Mouse (Mus musculus) thymus, postnatal 36 days (tissue): ENCODE results near the gene Zfp668.

ENCODE experiments used
- DNase-seq, 2 experiments: peaks; one replicate each; pipeline ENCODE4 v3.0.0; 2022; ENCODE audit warnings: mixed read lengths in 2 of 2

The Zfp668 gene

GRCm38 (mm10) chr7:127894480-127894879 is 17.9 kb upstream of the Zfp668 start:
- no peak for DNase-seq

- no peak for DNase-seq
Measured at GRCm38 (mm10) chr7:127890798-127891197, 14.2 kb upstream of the Zfp668 start, which contains the start of gene Prss53. Gene Prss53 (minus strand): TSS chr7:127890970.

GRCm38 (mm10) chr7:127888821-127889220 is 12.2 kb upstream of the Zfp668 start:
- DNase-seq = no peak

DNA sequence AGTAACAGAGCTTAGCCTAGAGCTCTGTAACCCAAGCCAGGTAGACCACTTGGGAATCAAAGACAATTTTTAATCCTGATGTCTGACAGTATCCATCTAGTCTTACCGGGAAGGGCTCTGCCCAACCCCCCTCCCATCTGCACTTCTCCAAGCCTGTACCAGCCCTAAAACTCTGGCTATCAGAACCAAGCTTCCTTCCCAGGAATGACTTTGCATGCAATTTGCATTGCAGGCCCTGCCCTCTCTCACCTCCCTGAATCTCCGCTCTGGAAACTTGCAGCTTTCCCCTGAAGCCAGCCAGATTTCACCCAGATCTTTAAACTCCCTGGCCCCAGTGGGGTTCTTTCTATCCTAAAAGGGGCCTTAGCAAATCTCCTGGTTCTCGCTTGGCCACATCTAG is 11.2 kb upstream of the Zfp668 start:
- DNase-seq = no peak

DNA sequence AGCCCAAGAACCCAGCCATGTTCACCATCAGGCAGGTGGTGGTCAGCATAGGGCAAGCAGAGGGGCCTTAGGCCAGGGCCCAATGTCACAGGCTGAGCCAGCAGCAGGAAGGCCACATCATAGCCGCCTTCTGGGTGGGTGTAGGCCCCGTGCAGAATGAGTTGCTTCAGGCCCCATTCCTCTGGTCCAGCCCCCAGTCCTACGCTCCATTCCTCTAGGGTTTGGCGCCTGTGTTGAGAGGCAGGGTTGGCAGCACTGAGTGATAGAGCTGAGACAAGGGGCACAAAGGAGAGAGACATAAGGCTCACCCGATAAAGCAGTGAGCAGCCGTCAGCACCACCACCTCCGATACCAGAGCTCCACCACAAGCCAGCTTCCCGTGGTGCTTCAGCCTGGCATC is 10.6 kb upstream of the Zfp668 start:
- DNase-seq = no peak

- no peak for DNase-seq
Measured at GRCm38 (mm10) chr7:127886551-127886950, 9.9 kb upstream of the Zfp668 start.

DNA sequence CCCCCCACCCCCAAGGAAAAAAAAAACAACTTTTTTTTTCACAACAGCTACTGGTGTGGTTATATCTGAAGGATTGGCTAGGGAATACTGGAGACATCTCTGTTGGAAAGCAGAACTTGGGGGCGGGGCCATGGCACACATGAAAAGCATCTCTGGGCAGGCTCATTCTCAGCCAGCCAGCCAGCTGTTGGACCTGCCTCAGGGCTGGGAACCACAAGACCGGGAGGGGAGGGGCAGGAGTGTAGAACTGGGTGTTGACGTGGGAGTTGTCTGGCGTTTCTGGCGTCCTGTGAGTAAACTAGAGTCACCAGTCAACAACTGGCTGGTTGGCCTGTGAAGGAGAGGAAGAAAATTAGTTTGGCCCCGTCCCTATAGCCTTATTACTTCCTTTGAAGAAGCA is 9.3 kb upstream of the Zfp668 start:
- no peak for DNase-seq

- DNase-seq = no peak
Measured at GRCm38 (mm10) chr7:127880431-127880830, 3.8 kb upstream of the Zfp668 start.

DNA sequence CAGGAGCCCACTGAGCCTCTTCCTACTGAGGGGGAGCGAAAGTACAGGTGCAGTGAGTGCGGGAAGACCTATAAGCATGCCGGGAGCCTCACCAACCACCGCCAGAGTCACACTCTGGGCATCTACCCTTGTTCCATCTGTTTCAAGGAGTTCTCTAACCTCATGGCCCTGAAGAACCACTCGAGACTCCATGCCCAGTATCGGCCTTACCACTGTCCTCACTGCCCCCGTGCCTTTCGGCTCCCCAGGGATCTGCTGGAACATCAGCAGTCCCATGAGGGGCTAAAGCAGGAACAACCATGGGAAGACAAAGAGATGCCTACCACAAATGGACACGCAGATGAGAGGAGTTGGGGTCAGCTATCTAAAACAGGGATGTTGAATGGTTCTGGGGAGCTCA is 2.7 kb upstream of the Zfp668 start:
- DNase-seq = no peak

DNA sequence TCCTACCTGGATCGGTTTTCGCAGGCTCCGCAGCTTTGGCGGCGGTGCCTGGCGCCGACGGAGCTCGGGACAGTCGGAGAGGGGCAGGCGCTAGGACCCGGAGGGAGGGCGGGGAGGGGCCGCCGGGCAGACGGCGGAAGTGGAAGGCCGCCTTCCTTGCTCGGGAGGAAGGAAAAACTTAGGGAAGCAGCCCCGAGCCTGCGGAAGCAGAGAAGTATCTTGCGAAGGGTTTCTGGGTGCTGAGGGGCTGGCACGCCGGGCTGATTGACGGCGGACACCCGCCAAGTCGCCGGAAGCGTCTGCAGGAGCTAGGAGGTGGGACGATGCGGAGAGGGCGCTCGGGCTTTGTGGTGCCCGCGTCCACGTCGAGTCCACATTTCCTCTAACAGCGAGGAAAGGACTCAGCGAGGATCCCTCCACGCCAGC is 574 bp downstream of the Zfp668 start, which contains the start of gene Zfp646:
Zfp646 (plus strand) TSS at position 181 of the 426 bp plus-strand sequence.
- DNase-seq = peak; percentile 73 to 78

- DNase-seq = peak; percentile 89 to 91
Measured at GRCm38 (mm10) chr7:127875627-127876001, 1.0 kb downstream of the Zfp668 start.

DNA sequence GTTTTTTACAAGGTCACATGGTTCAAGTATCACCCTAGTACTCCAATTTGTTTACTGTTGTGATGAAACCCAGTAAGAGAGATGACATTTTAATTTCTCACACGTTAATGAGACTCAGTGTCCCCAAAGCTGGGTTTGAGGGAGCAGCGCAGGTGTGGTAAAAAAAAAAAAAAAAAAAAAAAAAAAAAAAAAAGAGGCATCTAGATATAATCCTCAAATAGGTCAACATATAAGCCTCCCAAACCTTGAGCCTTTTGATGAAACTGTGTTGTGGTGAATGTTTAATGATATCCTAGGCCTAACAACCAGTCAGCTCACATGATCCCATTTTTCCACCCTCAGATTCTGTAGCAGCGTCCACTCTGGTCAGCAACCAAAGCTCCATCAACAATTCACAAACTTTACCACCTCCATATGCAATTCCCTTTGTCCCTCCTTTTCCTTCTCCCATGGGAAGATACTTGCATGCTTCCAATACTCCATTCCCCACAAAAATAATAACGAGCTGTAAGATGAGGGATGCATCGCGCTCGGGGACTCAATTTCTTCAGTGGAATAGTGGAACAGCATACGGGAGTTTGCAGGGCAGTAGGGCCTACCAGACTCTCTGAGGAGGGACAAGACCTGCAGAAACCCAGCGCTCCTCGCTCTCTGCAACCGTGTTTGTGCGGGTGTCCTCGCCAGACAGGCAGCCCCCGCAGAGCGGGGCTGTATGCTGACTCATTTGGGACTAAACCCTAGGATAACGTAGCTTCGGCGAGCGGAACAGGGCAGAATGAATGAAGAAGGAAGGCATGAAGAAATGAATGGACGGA is 1.6 kb downstream of the Zfp668 start:
- no peak for DNase-seq

DNA sequence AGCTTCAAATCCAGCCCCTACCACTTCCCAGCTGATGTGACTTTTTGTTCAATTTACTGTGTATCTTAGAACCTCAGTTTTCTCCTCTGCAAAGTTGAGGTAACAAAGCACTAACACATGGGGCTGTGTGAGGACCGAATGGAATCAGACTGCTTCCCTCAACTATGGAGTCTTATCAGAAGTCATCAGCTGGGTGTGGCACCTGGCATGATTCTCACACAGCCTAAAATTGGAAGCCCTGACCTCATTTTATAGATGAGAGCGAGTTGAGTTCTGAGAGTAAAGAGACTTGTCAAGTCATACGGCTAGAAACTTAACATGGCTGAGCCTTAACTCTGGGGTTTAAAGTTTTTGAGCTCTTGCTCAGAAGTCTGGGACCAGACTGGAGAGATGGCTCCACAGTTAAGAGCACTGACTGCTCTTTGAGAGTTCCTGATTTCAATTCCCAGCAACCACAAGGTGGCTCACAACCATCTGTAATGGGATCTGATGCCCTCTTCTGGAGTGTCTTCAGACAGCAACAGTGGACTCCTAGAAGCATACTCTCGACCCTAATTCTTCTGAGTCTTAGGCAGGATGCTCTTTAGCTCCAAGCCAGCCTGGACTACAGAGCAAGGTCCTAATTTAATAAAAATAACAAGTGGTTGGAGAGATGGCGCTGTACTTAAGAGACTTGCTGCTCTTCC is 6.3 kb downstream of the Zfp668 start:
- DNase-seq = no peak

- DNase-seq = no peak
Measured at GRCm38 (mm10) chr7:127869149-127869810, 7.3 kb downstream of the Zfp668 start.

- DNase-seq = no peak
Measured at GRCm38 (mm10) chr7:127867641-127868040, 9.0 kb downstream of the Zfp668 start.

DNA sequence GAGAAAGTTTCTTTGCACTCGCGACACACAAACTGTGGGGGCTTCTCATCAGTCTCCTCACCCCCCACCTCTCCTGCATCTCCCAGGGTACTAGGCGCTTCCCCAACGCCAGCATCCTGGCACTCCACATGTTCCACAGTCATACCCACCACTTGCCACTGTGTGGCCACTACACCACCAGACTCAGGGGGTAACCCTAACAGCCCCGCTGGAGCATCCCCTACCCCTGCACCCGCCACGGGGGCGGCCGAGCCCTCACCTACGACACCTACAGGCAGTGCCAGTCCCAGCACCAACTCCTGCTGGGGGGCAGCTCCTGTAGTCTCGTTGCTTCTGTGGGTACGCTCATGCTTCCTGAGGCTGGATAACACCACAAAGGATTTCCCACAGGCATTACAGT is 10.2 kb downstream of the Zfp668 start:
- DNase-seq = no peak

DNA sequence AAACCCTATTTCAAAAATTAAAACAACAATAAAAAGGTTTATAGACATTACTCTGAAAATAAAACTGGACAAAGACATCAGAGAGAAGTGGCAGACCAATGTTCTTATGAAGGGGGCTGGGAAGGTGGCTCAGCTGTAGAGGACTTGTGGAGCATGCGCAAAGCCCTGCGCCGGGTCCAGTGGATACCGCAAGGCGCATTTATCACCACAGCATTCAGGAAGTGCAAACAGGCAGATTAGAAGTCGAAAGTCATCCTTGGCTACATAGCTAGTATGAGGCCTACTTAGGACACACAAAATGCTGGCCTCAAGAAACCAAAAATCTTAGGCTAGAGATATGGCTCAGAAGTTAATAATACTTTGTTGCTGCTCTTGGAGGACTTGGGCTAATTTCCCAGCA is 18.4 kb downstream of the Zfp668 start:
- DNase-seq = no peak

DNA sequence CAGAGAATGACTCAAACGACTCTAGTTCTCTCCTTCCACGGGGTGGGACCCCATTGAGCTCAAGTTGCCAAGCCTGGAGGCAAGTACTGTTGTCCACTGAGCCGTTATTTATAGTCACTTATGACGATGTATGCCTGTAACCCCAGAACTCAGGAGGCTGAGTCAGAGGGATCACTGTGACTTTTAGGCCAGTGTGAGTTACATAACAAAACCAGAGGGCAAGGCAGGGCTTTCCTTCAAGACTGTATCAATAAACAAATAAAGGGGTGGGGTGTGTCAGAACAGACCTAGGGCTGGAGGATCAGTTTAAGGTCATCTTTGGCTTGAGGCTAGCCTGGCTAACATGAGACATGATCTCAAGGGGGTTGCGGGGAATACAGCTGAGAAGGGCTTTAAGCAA is 25.7 kb downstream of the Zfp668 start:
- no peak for DNase-seq

DNA sequence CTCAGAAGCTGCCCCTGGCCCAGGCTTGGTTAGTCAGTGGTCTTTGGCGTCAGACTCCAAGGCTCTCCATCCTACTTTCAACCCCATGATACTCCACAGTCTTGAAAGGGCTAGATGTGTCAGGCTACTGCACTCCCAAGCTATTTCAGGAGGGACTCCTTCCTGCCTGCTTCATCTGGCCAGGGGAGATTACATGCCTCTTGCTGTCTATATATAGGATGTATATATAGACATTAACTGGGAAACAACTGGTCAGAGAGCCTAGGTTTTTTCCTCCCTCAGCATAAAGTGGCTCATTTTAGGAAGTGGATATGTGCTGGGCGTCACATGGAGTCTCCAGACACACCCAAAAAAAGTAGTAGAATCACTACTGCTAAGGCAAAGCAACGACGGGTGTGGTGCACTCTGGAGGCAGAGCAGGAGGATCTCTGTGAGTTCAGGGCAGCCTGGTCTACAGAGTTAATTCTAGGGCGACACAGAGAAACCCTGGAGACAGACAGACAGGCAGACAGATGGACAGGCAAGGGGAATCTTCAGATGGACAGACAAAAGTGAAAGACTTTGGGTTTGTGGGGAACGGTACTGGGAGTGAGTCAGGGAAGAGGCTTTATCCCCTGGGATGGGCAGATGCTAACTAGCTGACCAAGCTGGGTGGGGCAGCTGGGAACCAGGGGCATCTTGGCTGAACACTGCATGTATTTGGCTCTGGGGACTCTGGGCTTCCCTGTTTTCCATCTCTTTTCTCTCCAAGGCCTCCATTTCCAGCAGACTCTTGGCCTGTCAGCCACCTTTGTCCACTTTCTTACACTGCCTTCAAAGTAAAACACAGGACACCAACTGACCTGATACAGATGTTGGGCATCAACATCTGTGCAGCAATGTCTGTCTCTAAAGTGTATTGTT is 26.4 kb downstream of the Zfp668 start:
- no peak for DNase-seq

- peak; percentile 74 to 80 for DNase-seq
Measured at GRCm38 (mm10) chr7:127842001-127842718, 34.5 kb downstream of the Zfp668 start.

- peak; percentile 91 to 94 for DNase-seq
Measured at GRCm38 (mm10) chr7:127841340-127842000, 35.2 kb downstream of the Zfp668 start.
